Mouse (Mus musculus): Measurements from ENCODE around the gene Olfr54. TPM values are rescaled to one million over a fixed set of nuclear protein-coding genes. Genes with fewer than 3 reads are reported as not detected.

Gene Olfr54
- polyA plus RNA-seq (2012; fragmentation: generic; extraction: Trizol) = not detected

DNA sequence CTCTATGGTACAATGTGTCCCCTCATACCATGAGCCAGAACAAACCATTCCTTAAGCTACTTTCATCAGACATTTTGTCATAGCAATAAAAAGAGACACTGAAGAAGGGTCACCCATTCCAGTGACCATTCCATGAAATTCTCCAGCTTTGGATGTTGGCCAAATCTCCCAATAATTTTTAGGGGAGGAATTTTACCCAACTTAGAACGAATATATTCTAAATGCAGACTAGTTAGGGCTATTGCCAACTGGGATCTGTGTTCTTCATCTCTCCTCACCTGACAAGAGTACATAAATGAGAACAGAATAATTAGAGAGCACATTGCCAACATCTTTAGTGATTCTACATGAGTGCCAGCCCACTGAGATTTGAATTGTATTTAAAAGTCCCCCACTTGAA lies at the start of gene Olfr54:
TSS of gene Olfr54 (plus strand) at position 301 of the 400 bp plus-strand sequence.
- TF ChIP-seq POLR2AphosphoS2 (IDR thresholded peaks at IDR 0.05; ENCODE audit: insufficient read length, low read depth) (no peak), USF1 (IDR thresholded peaks at IDR 0.05; ENCODE audit: low read depth) (no peak), SRF (IDR thresholded peaks at IDR 0.05; ENCODE audit: control insufficient read depth, insufficient read length, low read depth) (no peak), E2F4 (IDR thresholded peaks at IDR 0.05; ENCODE audit: insufficient read depth) (no peak)
- H3K4me3 ChIP-seq = no peak within 1 kb of the TSS

DNA sequence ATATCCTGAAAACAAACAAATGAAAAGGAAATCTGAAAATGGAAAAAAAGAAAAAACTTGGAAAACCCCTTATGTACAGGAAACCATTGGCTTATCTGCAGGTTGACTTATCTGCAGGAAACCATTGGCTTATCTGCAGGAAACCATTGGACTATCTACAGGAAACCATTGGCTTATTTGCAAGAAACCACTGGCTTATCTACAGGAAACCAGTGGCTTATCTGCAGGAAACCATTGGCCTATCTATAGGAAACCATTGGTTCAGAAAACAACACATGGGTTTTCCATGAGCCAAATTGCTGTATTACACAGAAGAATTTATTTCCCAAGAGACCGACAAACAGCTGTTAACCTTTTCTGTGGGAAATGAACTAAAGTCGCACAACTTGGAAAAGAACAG lies 49.1 kb upstream of the Olfr54 start:
- H3K4me2 ChIP-seq (ENCODE audit: low read depth) = no peak overlapping the region
- H3K4me3 ChIP-seq = no peak overlapping the region
- H3K27me3 ChIP-seq (ENCODE audit: control insufficient read depth, insufficient read depth, insufficient read length) = peaks cover 15% of the 10 kb centered on the region
- no peak overlapping the region for H3ac ChIP-seq (ENCODE audit: control insufficient read depth, insufficient read length)
- no peaks in the 10 kb centered on the region for H3K36me3 ChIP-seq (ENCODE audit: control insufficient read depth, insufficient read depth)
- no peak for TF ChIP-seq MAX (IDR thresholded peaks at IDR 0.05; ENCODE audit: low read depth)
- no peak for TF ChIP-seq POLR2AphosphoS2 (IDR thresholded peaks at IDR 0.05; ENCODE audit: insufficient read length, low read depth)
- TF ChIP-seq USF1 (IDR thresholded peaks at IDR 0.05; ENCODE audit: low read depth) = no peak
- TF ChIP-seq POLR2A (IDR thresholded peaks at IDR 0.05; ENCODE audit: insufficient read length, low read depth) = no peak
- no peak for TF ChIP-seq MYOG (IDR thresholded peaks at IDR 0.05; ENCODE audit: control insufficient read depth in 1 of 3, insufficient read depth in 1 of 3, insufficient read length in 2 of 3, low read depth in 2 of 3)
- TF ChIP-seq CEBPB (IDR thresholded peaks at IDR 0.05; ENCODE audit: insufficient read depth, poor library complexity, severe bottlenecking) = no peak
- H3K79me2 ChIP-seq (ENCODE audit: control insufficient read depth, insufficient read depth) = no peaks in the 10 kb centered on the region

More for the DNA sequence above, at the start of gene Olfr54:
- no peaks in the 10 kb centered on the region for H3K36me3 ChIP-seq (ENCODE audit: control insufficient read depth, insufficient read depth)
- H3K79me2 ChIP-seq (ENCODE audit: control insufficient read depth, insufficient read depth) = no peaks in the 10 kb centered on the region
- no peak within 1 kb of the TSS for H3K4me2 ChIP-seq (ENCODE audit: low read depth)
- H3ac ChIP-seq (ENCODE audit: control insufficient read depth, insufficient read length) = no peak within 1 kb of the TSS
- H3K27me3 ChIP-seq (ENCODE audit: control insufficient read depth, insufficient read depth, insufficient read length) = no peaks in the 10 kb centered on the region

DNA sequence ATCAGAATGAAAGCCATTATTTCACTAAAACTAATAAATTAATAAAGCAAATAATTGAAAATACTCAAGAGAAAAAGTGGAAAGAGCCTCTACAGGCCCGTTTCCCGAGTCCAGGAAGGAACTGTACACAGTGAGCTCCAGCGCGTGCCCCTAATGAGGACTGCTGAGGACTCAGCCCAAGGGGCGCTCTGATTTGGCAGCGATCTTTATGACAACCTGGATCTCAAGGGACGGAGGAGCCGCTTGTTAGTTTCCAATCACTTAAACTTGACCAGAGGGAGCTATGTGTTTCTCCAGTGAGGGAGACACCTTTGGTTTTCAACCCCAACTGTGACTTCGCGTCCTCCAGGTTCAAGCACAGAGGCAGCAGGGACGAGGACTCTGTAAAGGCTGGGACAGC lies 47.8 kb upstream of the Olfr54 start, which contains the start of gene Olfr1378:
TSS of gene Olfr1378 (plus strand) at position 301 of the 400 bp plus-strand sequence.
- no peaks in the 10 kb centered on the region for H3K36me3 ChIP-seq (ENCODE audit: control insufficient read depth, insufficient read depth)
- peaks cover 15% of the 10 kb centered on the region for H3K27me3 ChIP-seq (ENCODE audit: control insufficient read depth, insufficient read depth, insufficient read length)
- H3K79me2 ChIP-seq (ENCODE audit: control insufficient read depth, insufficient read depth) = no peaks in the 10 kb centered on the region
- H3K4me2 ChIP-seq (ENCODE audit: low read depth) = no peak within 1 kb of the TSS
- H3K4me3 ChIP-seq = no peak within 1 kb of the TSS
- no peak within 1 kb of the TSS for H3ac ChIP-seq (ENCODE audit: control insufficient read depth, insufficient read length)
- no peak for TF ChIP-seq MAX (IDR thresholded peaks at IDR 0.05; ENCODE audit: low read depth)
- no peak for TF ChIP-seq CEBPB (IDR thresholded peaks at IDR 0.05; ENCODE audit: insufficient read depth, poor library complexity, severe bottlenecking)
- TF ChIP-seq POLR2AphosphoS2 (IDR thresholded peaks at IDR 0.05; ENCODE audit: insufficient read length, low read depth) = no peak
- TF ChIP-seq TCF3 (IDR thresholded peaks at IDR 0.05; ENCODE audit: insufficient read length, low read depth) = no peak
- no peak for TF ChIP-seq POLR2A (IDR thresholded peaks at IDR 0.05; ENCODE audit: insufficient read length, low read depth)
- no peak for TF ChIP-seq MYOG (IDR thresholded peaks at IDR 0.05; ENCODE audit: control insufficient read depth in 1 of 3, insufficient read depth in 1 of 3, insufficient read length in 2 of 3, low read depth in 2 of 3)
- no peak for TF ChIP-seq SRF (IDR thresholded peaks at IDR 0.05; ENCODE audit: control insufficient read depth, insufficient read length, low read depth)
- no peak for TF ChIP-seq MYOD1 (IDR thresholded peaks at IDR 0.05; ENCODE audit: control insufficient read depth in 1 of 3, insufficient read length in 2 of 3, low read depth in 2 of 3)
- TF ChIP-seq USF1 (IDR thresholded peaks at IDR 0.05; ENCODE audit: low read depth) = no peak
- TF ChIP-seq E2F4 (IDR thresholded peaks at IDR 0.05; ENCODE audit: insufficient read depth) = no peak
- TF ChIP-seq REST (IDR thresholded peaks at IDR 0.05; ENCODE audit: insufficient read depth, insufficient read length) = no peak
- no peak for TF ChIP-seq TCF12 (IDR thresholded peaks at IDR 0.05; ENCODE audit: insufficient read depth, poor library complexity, severe bottlenecking)

DNA sequence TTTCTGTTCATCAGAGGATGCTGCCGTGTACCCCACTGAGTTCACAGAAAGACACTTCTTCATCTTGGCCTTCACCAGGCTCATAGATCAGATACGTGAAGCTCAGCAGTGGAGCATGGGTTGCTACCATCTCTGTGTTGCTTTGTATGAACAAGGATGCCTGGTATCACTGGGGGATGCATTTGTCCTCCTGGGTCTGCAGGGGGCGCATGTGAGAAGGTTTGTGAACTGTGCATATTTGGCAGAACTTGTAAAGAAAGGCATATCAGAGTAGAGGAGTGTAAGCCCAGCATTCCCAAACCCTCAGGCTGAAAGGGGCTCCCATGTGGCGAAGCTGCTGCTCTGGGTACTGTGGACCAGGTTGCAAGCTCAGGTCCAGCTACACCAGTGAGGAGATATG lies 36.8 kb upstream of the Olfr54 start:
- Histone ChIP-seq H3K36me3 (ENCODE audit: control insufficient read depth, insufficient read depth) (no peaks in the 10 kb centered on the region), H3K79me2 (ENCODE audit: control insufficient read depth, insufficient read depth) (no peaks in the 10 kb centered on the region), H3K4me3 (no peak overlapping the region), H3K27me3 (ENCODE audit: control insufficient read depth, insufficient read depth, insufficient read length) (peaks cover 9% of the 10 kb centered on the region), H3K4me2 (ENCODE audit: low read depth) (no peak overlapping the region), H3ac (ENCODE audit: control insufficient read depth, insufficient read length) (no peak overlapping the region)
- no peak for TF ChIP-seq CEBPB (IDR thresholded peaks at IDR 0.05; ENCODE audit: insufficient read depth, poor library complexity, severe bottlenecking)
- no peak for TF ChIP-seq E2F4 (IDR thresholded peaks at IDR 0.05; ENCODE audit: insufficient read depth)
- no peak for TF ChIP-seq MAX (IDR thresholded peaks at IDR 0.05; ENCODE audit: low read depth)
- no peak for TF ChIP-seq USF1 (IDR thresholded peaks at IDR 0.05; ENCODE audit: low read depth)
- TF ChIP-seq SRF (IDR thresholded peaks at IDR 0.05; ENCODE audit: control insufficient read depth, insufficient read length, low read depth) = no peak

DNA sequence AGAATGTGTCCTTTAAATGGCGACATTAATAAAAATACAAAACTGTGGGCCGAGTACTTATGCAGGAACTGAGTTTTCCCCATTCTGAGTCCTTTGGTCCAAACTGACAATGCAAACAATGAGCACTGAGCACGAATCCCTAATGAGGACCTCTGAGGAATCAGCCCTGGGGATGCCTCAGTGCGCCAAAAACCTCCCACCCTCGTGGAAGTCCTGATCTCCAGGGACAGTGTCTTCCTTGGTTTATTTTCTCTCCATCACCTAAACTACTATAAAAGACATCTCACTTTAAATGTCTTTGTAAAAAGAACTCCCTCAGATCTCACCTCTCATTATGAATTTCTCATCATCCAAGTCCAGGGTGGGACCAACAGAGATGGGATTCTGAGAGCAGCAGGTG lies 32.4 kb upstream of the Olfr54 start, which contains the start of gene Olfr1377:
TSS of gene Olfr1377 (plus strand) at position 301 of the 400 bp plus-strand sequence.
- H3K4me3 ChIP-seq = no peak within 1 kb of the TSS
- no peak for TF ChIP-seq TCF3 (IDR thresholded peaks at IDR 0.05; ENCODE audit: insufficient read length, low read depth)
- no peak for TF ChIP-seq REST (IDR thresholded peaks at IDR 0.05; ENCODE audit: insufficient read depth, insufficient read length)
- no peak for TF ChIP-seq MYOD1 (IDR thresholded peaks at IDR 0.05; ENCODE audit: control insufficient read depth in 1 of 3, insufficient read length in 2 of 3, low read depth in 2 of 3)
- no peak for TF ChIP-seq CEBPB (IDR thresholded peaks at IDR 0.05; ENCODE audit: insufficient read depth, poor library complexity, severe bottlenecking)
- no peak for TF ChIP-seq TCF12 (IDR thresholded peaks at IDR 0.05; ENCODE audit: insufficient read depth, poor library complexity, severe bottlenecking)
- no peak for TF ChIP-seq E2F4 (IDR thresholded peaks at IDR 0.05; ENCODE audit: insufficient read depth)
- TF ChIP-seq MAX (IDR thresholded peaks at IDR 0.05; ENCODE audit: low read depth) = no peak
- TF ChIP-seq POLR2AphosphoS2 (IDR thresholded peaks at IDR 0.05; ENCODE audit: insufficient read length, low read depth) = no peak
- TF ChIP-seq SRF (IDR thresholded peaks at IDR 0.05; ENCODE audit: control insufficient read depth, insufficient read length, low read depth) = no peak
- TF ChIP-seq MYOG (IDR thresholded peaks at IDR 0.05; ENCODE audit: control insufficient read depth in 1 of 3, insufficient read depth in 1 of 3, insufficient read length in 2 of 3, low read depth in 2 of 3) = no peak
- no peaks in the 10 kb centered on the region for H3K79me2 ChIP-seq (ENCODE audit: control insufficient read depth, insufficient read depth)
- H3K36me3 ChIP-seq (ENCODE audit: control insufficient read depth, insufficient read depth) = no peaks in the 10 kb centered on the region
- H3K4me2 ChIP-seq (ENCODE audit: low read depth) = no peak within 1 kb of the TSS
- no peak within 1 kb of the TSS for H3ac ChIP-seq (ENCODE audit: control insufficient read depth, insufficient read length)
- H3K27me3 ChIP-seq (ENCODE audit: control insufficient read depth, insufficient read depth, insufficient read length) = peaks cover 9% of the 10 kb centered on the region

All from myocyte (in vitro differentiated cells).